Mouse (Mus musculus) kidney, adult 2 months (tissue): ENCODE data around the gene Snx5.

Experiments used
- CTCF ChIP-seq: fragments of 200-500 bp; conservative IDR thresholded peaks from 2 replicates; pipeline ENCODE4 v1.5.1; 2011; ENCODE audit warnings: low read depth, mild to moderate bottlenecking, control low read depth, low read length, moderate library complexity, mixed read lengths; ENCODE audit not compliant: insufficient read depth, insufficient read length
- POLR2A ChIP-seq: fragments of 200-500 bp; IDR thresholded peaks from one replicate; pipeline ENCODE4 v1.6.1; 2011; ENCODE audit warnings: low read depth, low read length, control low read depth

GRCm38 (mm10) chr2:144310273-144310672 is 39.6 kb upstream of the Snx5 start:
- TF ChIP-seq CTCF, result no peak
- no peak for TF ChIP-seq POLR2A
